In the genomic region with DNA sequence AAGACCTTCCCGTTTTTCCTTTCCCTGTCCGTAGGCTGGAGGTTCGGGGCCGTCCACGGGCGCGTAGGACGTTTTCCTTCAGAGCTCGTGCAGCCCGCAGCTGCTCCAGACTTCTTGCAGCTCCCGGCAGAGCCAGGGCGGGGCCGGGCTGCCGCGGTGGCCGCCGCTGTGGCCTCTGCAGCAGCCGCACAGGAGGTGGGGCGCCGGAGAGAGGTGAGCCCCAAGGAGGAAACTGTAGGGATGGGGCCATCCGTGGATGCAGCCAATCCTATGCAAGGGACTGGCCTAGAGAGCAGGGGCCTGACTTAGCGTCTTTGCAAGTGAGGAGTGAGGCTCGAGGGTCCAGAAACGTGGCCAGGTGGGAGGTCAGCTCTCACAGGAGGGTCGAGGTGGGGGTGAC, we compare ENCODE assay signal across 8 mouse cellular contexts. TPM values are rescaled to one million over a fixed set of nuclear protein-coding genes. Genes with fewer than 3 reads are reported as not detected.
DNase-seq lines count a peak whose midpoint lies in the region; ATAC-seq and TF ChIP-seq lines count a peak whose summit lies in the region.

No protein-coding gene starts in this region.

- H3K4me2 ChIP-seq in kidney, postnatal 0 days (ENCODE audit: low read length) = peak overlapping the region; percentile 58

- no peak overlapping the region for H3K27ac ChIP-seq in spleen, adult 2 months (ENCODE audit: insufficient read depth, low read length)
- H3K27ac ChIP-seq in kidney, postnatal 0 days = no peak overlapping the region

- WGBS in spleen, adult 2 months = 0% methylated on average over 25 of the region's 25 CpGs
- WGBS in kidney, postnatal 0 days = under 1% methylated on average over 25 of the region's 25 CpGs

- intact Hi-C loops in left cerebral cortex, postnatal 14 days (cut with DNase I) = no loop called here

- TF ChIP-seq CTCF in spleen, adult 2 months (IDR thresholded peaks at IDR 0.05; ENCODE audit: extremely low read depth, insufficient read depth, insufficient read length, insufficient replicate concordance) = no peak
- TF ChIP-seq CTCF in kidney, postnatal 0 days (IDR thresholded peaks at IDR 0.05; ENCODE audit: low read depth) = no peak

- H3K36me3 ChIP-seq in spleen, adult 2 months (ENCODE audit: control insufficient read depth, insufficient read depth, low read length) = no peaks in the 10 kb centered on the region
- H3K36me3 ChIP-seq in kidney, postnatal 0 days (ENCODE audit: insufficient read depth, low read length) = no peaks in the 10 kb centered on the region

- DNase-seq in spleen, adult 2 months (ENCODE audit: low read depth in 1 of 2, low spot score in 2 of 2) = no peak
- no peak for DNase-seq in spleen, postnatal 14 days (ENCODE audit: low spot score in 2 of 2)
- peak; percentile 29 for DNase-seq in kidney, postnatal 0 days (ENCODE audit: low spot score)
- DNase-seq in mesoderm, embryonic 11.5 days (ENCODE audit: low read depth, low spot score) = peak; percentile 18
- DNase-seq in thymus, postnatal 4 days = peak; percentile 43
- DNase-seq in left cerebral cortex, postnatal 14 days (ENCODE audit: low spot score in 2 of 2) = no peak
- no peak for DNase-seq in left cerebral cortex, adult 9 months (ENCODE audit: low spot score in 2 of 2)

- no peaks in the 10 kb centered on the region for H3K9me3 ChIP-seq in kidney, postnatal 0 days (replicated peaks; ENCODE audit: low read length)

- peak overlapping the region; percentile 33; the same call in 1 of the 2 replicates for H3K9ac ChIP-seq in kidney, postnatal 0 days (ENCODE audit: low read depth, low read length)

- H3K27me3 ChIP-seq in spleen, adult 2 months (ENCODE audit: control insufficient read depth, insufficient read depth, low read length) = peaks cover 4% of the 10 kb centered on the region; the same call in 1 of the 2 replicates
- peaks cover 3% of the 10 kb centered on the region; the same call in 1 of the 2 replicates for H3K27me3 ChIP-seq in kidney, postnatal 0 days (ENCODE audit: insufficient read depth, low read length)

- ATAC-seq in erythroblast, adult 5-6 weeks (replicated peaks; ENCODE audit: low FRiP score, poor library complexity, severe bottlenecking) = peak; percentile 42; the same call in 1 of the 2 replicates
- 0 out of 2 replicates have a peak, but pooled peaks have one; percentile 17 for ATAC-seq in kidney, postnatal 0 days (replicated peaks; ENCODE audit: low FRiP score, low read depth)

- H3K4me3 ChIP-seq in spleen, adult 2 months (ENCODE audit: extremely low read depth, insufficient read depth, insufficient read length) = peak overlapping the region; percentile 35; the same call in 1 of the 2 replicates
- H3K4me3 ChIP-seq in kidney, postnatal 0 days (replicated peaks; ENCODE audit: low read depth, low read length) = peak overlapping the region; percentile 29

- H3K4me1 ChIP-seq in spleen, adult 2 months (ENCODE audit: control insufficient read depth, insufficient read depth, insufficient read length) = no peaks in the 10 kb centered on the region
- H3K4me1 ChIP-seq in kidney, postnatal 0 days (replicated peaks; ENCODE audit: insufficient read depth, low read length) = peaks cover 10% of the 10 kb centered on the region; the same call in 1 of the 2 replicates

- no peak for TF ChIP-seq POLR2A in spleen, adult 2 months (IDR thresholded peaks at IDR 0.05; ENCODE audit: low read depth, low read length)

RNA-seq across cellular contexts. Expression of a gene that starts 26.7 kb away (rescaled TPM):
- 15.0 and 16.9 TPM in 2 replicates for polyA plus RNA-seq in spleen, adult 2 months (2012; rRNA removed)
- 9.8 and 10.2 TPM in 2 replicates for total RNA-seq in erythroblast, adult 5-6 weeks (2015; ENCODE audit: low replicate concordance)
- 10.9 and 13.8 TPM in 2 replicates for total RNA-seq in erythroblast, adult 5-6 weeks (2017; ENCODE audit: low replicate concordance)
- polyA plus RNA-seq in kidney, postnatal 0 days (2015; fragmentation: Nextera tagmentation; extraction: Ambion mirVana) = 38.3 and 41.5 TPM in 2 replicates
- 10 to 100 TPM; 43.5 to 44.8 TPM for total RNA-seq in left cerebral cortex, postnatal 14 days (2021)

RNA-seq across cellular contexts. Expression of a gene that starts 40.4 kb away (rescaled TPM):
- 0.52 and 0.69 TPM in 2 replicates for polyA plus RNA-seq in spleen, adult 2 months (2012; rRNA removed)
- 0.96 and 1.5 TPM in 2 replicates for total RNA-seq in erythroblast, adult 5-6 weeks (2015; ENCODE audit: low replicate concordance)
- total RNA-seq in erythroblast, adult 5-6 weeks (2017; ENCODE audit: low replicate concordance) = 0.68 and 2.6 TPM in 2 replicates
- 0.13 and 0.19 TPM in 2 replicates for polyA plus RNA-seq in kidney, postnatal 0 days (2015; fragmentation: Nextera tagmentation; extraction: Ambion mirVana)
- total RNA-seq in left cerebral cortex, postnatal 14 days (2021) = under 1 TPM in 1 of 2 experiments, not detected in 1; 0.04 TPM

RNA-seq across cellular contexts. Expression of a gene that starts 55.1 kb away (rescaled TPM):
- polyA plus RNA-seq in spleen, adult 2 months (2012; rRNA removed) = 26.4 and 27.6 TPM in 2 replicates
- 3.7 and 9.4 TPM in 2 replicates for total RNA-seq in erythroblast, adult 5-6 weeks (2015; ENCODE audit: low replicate concordance)
- total RNA-seq in erythroblast, adult 5-6 weeks (2017; ENCODE audit: low replicate concordance) = 12.4 and 15.7 TPM in 2 replicates
- 77.4 and 80.7 TPM in 2 replicates for polyA plus RNA-seq in kidney, postnatal 0 days (2015; fragmentation: Nextera tagmentation; extraction: Ambion mirVana)
- total RNA-seq in left cerebral cortex, postnatal 14 days (2021) = 10 to 100 TPM; 73.1 to 78.4 TPM

Comparison
In these comparisons a context has a peak if more than half of its experiments do, and no peak if none do; other contexts are left out.
1. DNase-seq: peak in kidney, postnatal 0 days (single experiment), mesoderm, embryonic 11.5 days (single experiment) and thymus, postnatal 4 days (single experiment); none in spleen, adult 2 months (0 of 2), spleen, postnatal 14 days (0 of 2), left cerebral cortex, postnatal 14 days (0 of 2) and left cerebral cortex, adult 9 months (0 of 2).
2. RNA of a gene that starts 55.1 kb away (total RNA-seq): 73.1 to 78.4 TPM in left cerebral cortex, postnatal 14 days; 3.7 to 15.7 TPM in erythroblast, adult 5-6 weeks; every median in the first group is over 4 times any median in the second.